In the genomic region with DNA sequence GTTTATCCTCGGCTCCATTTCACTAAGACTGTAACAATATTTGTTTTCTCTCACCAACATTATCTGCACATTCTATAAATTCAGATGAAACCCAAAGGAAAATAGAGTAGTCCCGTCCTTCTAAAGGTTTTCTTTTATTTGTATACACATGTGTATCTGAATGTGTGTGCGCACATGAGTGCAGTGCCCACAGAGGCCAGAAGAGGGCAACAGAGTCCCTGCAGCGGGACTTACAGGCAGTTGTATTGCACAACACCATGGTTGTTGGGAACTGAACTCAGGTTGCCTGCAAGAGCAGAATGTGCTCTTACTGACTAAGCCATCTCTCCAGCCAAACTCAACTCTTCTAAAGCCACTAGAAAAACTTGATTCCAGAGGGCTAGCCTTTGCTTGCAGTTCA, we compare ENCODE assay signal across 20 mouse cellular contexts.
DNase-seq lines count a peak whose midpoint lies in the region; ATAC-seq and TF ChIP-seq lines count a peak whose summit lies in the region.
"Had no signal": no experiment of that assay in that cellular context is flagged by ENCODE, and none has a peak within 500 bp of the region (broad histone marks: within the 10 kb centered on the region; RNA-seq: fewer than 3 reads in every experiment).

No protein-coding gene starts in this region.

- no peaks in the 10 kb centered on the region for H3K9me3 ChIP-seq in kidney, postnatal 0 days (replicated peaks; ENCODE audit: low read length)
- no peaks in the 10 kb centered on the region for H3K9me3 ChIP-seq in midbrain, postnatal 0 days (ENCODE audit: low read length)
- H3K9me3 ChIP-seq in midbrain, embryonic 11.5 days (ENCODE audit: control insufficient read depth, low read length): no peaks in the 10 kb centered on the region; the same call in 1 of the 2 replicates
- no peaks in the 10 kb centered on the region for H3K9me3 ChIP-seq in stomach, postnatal 0 days (ENCODE audit: control insufficient read depth, low read length)
- H3K9me3 ChIP-seq: kidney, embryonic 15.5 days; midbrain, embryonic 15.5 days had no signal

- no peak overlapping the region for H3K4me3 ChIP-seq in kidney, postnatal 0 days (replicated peaks; ENCODE audit: low read depth, low read length)
- H3K4me3 ChIP-seq in midbrain, postnatal 0 days (ENCODE audit: low read depth, low read length): no peak overlapping the region
- no peak overlapping the region for H3K4me3 ChIP-seq in midbrain, embryonic 11.5 days (ENCODE audit: low read depth, low read length)
- no peak overlapping the region for H3K4me3 ChIP-seq in stomach, postnatal 0 days (ENCODE audit: low read depth, low read length)
- H3K4me3 ChIP-seq: forebrain, embryonic 12.5 days; heart, embryonic 12.5 days; kidney, embryonic 15.5 days; midbrain, embryonic 15.5 days had no signal

- ATAC-seq in kidney, postnatal 0 days (replicated peaks; ENCODE audit: low FRiP score, low read depth): no peak
- no peak for ATAC-seq in midbrain, postnatal 0 days (ENCODE audit: low FRiP score)
- no peak for ATAC-seq in midbrain, embryonic 11.5 days (ENCODE audit: low FRiP score)
- ATAC-seq in stomach, postnatal 0 days (ENCODE audit: low FRiP score, low TSS enrichment): no peak
- ATAC-seq: CD4-positive, CD25-positive, alpha-beta regulatory T cell, adult 4 months; midbrain, embryonic 15.5 days had no signal

- 85% methylated on average over 4 of the region's 4 CpGs for WGBS in kidney, postnatal 0 days
- 90% methylated on average over 4 of the region's 4 CpGs for WGBS in midbrain, postnatal 0 days
- WGBS in midbrain, embryonic 11.5 days: 90% methylated on average over 4 of the region's 4 CpGs
- WGBS in stomach, postnatal 0 days: 91% methylated on average over 4 of the region's 4 CpGs

- no peak overlapping the region for H3K27ac ChIP-seq in kidney, postnatal 0 days
- no peak overlapping the region for H3K27ac ChIP-seq in midbrain, postnatal 0 days (ENCODE audit: low read depth, low read length)
- no peak overlapping the region for H3K27ac ChIP-seq in midbrain, embryonic 11.5 days (ENCODE audit: low read depth, low read length)
- H3K27ac ChIP-seq in stomach, postnatal 0 days (replicated peaks): no peak overlapping the region
- H3K27ac ChIP-seq: forebrain, embryonic 12.5 days; kidney, embryonic 15.5 days; midbrain, embryonic 15.5 days had no signal

- H3K27me3 ChIP-seq in kidney, postnatal 0 days (ENCODE audit: insufficient read depth, low read length): no peaks in the 10 kb centered on the region
- no peaks in the 10 kb centered on the region for H3K27me3 ChIP-seq in midbrain, postnatal 0 days (ENCODE audit: insufficient read depth, low read length)
- H3K27me3 ChIP-seq in midbrain, embryonic 11.5 days (ENCODE audit: control insufficient read depth, insufficient read depth, low read length): no peaks in the 10 kb centered on the region
- H3K27me3 ChIP-seq in stomach, postnatal 0 days (ENCODE audit: control insufficient read depth, insufficient read depth, low read length): no peaks in the 10 kb centered on the region
- H3K27me3 ChIP-seq: forebrain, embryonic 12.5 days; kidney, embryonic 15.5 days; midbrain, embryonic 15.5 days had no signal

- no peaks in the 10 kb centered on the region for H3K4me1 ChIP-seq in kidney, postnatal 0 days (replicated peaks; ENCODE audit: insufficient read depth, low read length)
- no peaks in the 10 kb centered on the region for H3K4me1 ChIP-seq in midbrain, postnatal 0 days (ENCODE audit: insufficient read depth, low read length)
- H3K4me1 ChIP-seq in midbrain, embryonic 11.5 days (ENCODE audit: control insufficient read depth, insufficient read depth, low read length): no peaks in the 10 kb centered on the region
- H3K4me1 ChIP-seq in stomach, postnatal 0 days (replicated peaks; ENCODE audit: control insufficient read depth, insufficient read depth): no peaks in the 10 kb centered on the region
- H3K4me1 ChIP-seq: forebrain, embryonic 12.5 days; kidney, embryonic 15.5 days; midbrain, embryonic 15.5 days had no signal

- no peak for DNase-seq in kidney, postnatal 0 days (ENCODE audit: low spot score)
- no peak for DNase-seq in kidney, postnatal 14 days
- DNase-seq in midbrain, postnatal 0 days (ENCODE audit: low spot score): no peak
- no peak for DNase-seq in midbrain, embryonic 11.5 days (ENCODE audit: low spot score, missing footprints)
- peak; percentile 10 for DNase-seq in NIH3T3 (ENCODE audit: low read depth)
- no peak for DNase-seq in stomach, postnatal 0 days (ENCODE audit: low spot score)
- DNase-seq in frontal cortex, postnatal 36 days (ENCODE audit: low spot score in 2 of 2): no peak
- DNase-seq: adrenal gland, postnatal 36 days; cerebellum, postnatal 10 days; embryo, embryonic 11 days; gastrocnemius, postnatal 36 days; heart, postnatal 36 days; lung, adult 2 months; retina, postnatal 1 day; thymus, adult 2 months had no signal

- no peaks in the 10 kb centered on the region for H3K36me3 ChIP-seq in kidney, postnatal 0 days (ENCODE audit: insufficient read depth, low read length)
- H3K36me3 ChIP-seq in midbrain, postnatal 0 days (ENCODE audit: insufficient read depth, low read length): no peaks in the 10 kb centered on the region
- no peaks in the 10 kb centered on the region for H3K36me3 ChIP-seq in midbrain, embryonic 11.5 days (ENCODE audit: control insufficient read depth, insufficient read depth, low read length)
- no peaks in the 10 kb centered on the region for H3K36me3 ChIP-seq in stomach, postnatal 0 days (ENCODE audit: control insufficient read depth, insufficient read depth, low read length)
- H3K36me3 ChIP-seq: forebrain, embryonic 12.5 days; heart, embryonic 12.5 days; kidney, embryonic 15.5 days; midbrain, embryonic 15.5 days had no signal

- H3K4me2 ChIP-seq in kidney, postnatal 0 days (ENCODE audit: low read length): no peak overlapping the region
- no peak overlapping the region for H3K4me2 ChIP-seq in midbrain, postnatal 0 days (ENCODE audit: low read depth, low read length, poor library complexity, severe bottlenecking)
- no peak overlapping the region for H3K4me2 ChIP-seq in midbrain, embryonic 11.5 days
- H3K4me2 ChIP-seq in stomach, postnatal 0 days (replicated peaks; ENCODE audit: low read depth): no peak overlapping the region
- H3K4me2 ChIP-seq: forebrain, embryonic 12.5 days; heart, embryonic 12.5 days; kidney, embryonic 15.5 days; midbrain, embryonic 15.5 days had no signal

- no peak for TF ChIP-seq EP300 in stomach, postnatal 0 days (optimal IDR thresholded peaks at IDR 0.05)

- TF ChIP-seq CTCF in kidney, postnatal 0 days (IDR thresholded peaks at IDR 0.05; ENCODE audit: low read depth): peak; percentile 28; the same call in 1 of the 2 replicates
- peak; percentile 27; the same call in 1 of the 2 replicates for TF ChIP-seq CTCF in midbrain, postnatal 0 days (IDR thresholded peaks at IDR 0.05)
- TF ChIP-seq CTCF in stomach, postnatal 0 days (IDR thresholded peaks at IDR 0.05; ENCODE audit: low read depth): peak; percentile 37

- no peak overlapping the region for H3K9ac ChIP-seq in kidney, postnatal 0 days (ENCODE audit: low read depth, low read length)
- no peak overlapping the region for H3K9ac ChIP-seq in midbrain, postnatal 0 days (replicated peaks; ENCODE audit: low read length, poor library complexity, severe bottlenecking)
- H3K9ac ChIP-seq in midbrain, embryonic 11.5 days (ENCODE audit: low read length): no peak overlapping the region
- H3K9ac ChIP-seq in stomach, postnatal 0 days (ENCODE audit: low read length): no peak overlapping the region
- H3K9ac ChIP-seq: forebrain, embryonic 12.5 days; heart, embryonic 12.5 days; kidney, embryonic 15.5 days; midbrain, embryonic 15.5 days had no signal
